Mouse (Mus musculus): ENCODE measurements at regions not wholly inside any gene's neighbourhood (a gene's known extent, or its start where the extent isn't known, plus 50 kb on each side); places are given as distances from the start of the nearest gene placed in this dataset.
A peak's percentile ranks its signal among the peaks of the same experiment; 100 is the strongest.

- ATAC-seq (ENCODE audit: low read depth) = no peak
- no peaks in the 10 kb centered on the region for H3K36me3 ChIP-seq (ENCODE audit: control insufficient read depth, insufficient read depth)
- H3K27ac ChIP-seq (ENCODE audit: low read length) = no peak overlapping the region
- H3K9me3 ChIP-seq (replicated peaks; ENCODE audit: control insufficient read depth, low read length) = no peaks in the 10 kb centered on the region
- peaks cover 7% of the 10 kb centered on the region; the same call in 1 of the 2 replicates for H3K4me1 ChIP-seq (ENCODE audit: control insufficient read depth, low read depth, low read length)
- H3K27me3 ChIP-seq (ENCODE audit: control insufficient read depth, insufficient read depth, low read depth, low read length) = no peaks in the 10 kb centered on the region
- 30% methylated on average over 5 of the region's 5 CpGs for WGBS (ENCODE audit: insufficient replicate concordance)
- H3K4me2 ChIP-seq (ENCODE audit: low read depth, low read length) = no peak overlapping the region
- H3K4me3 ChIP-seq (ENCODE audit: low read depth, low read length) = no peak overlapping the region
- H3K9ac ChIP-seq (ENCODE audit: low read depth, low read length) = no peak overlapping the region
Observed at GRCm38 (mm10) chr15:59712077-59712752, 304.2 kb downstream of the 4933412E24Rik start.

- no peak overlapping the region for H3K27ac ChIP-seq (ENCODE audit: low read length)
- 54% methylated on average over 2 of the region's 2 CpGs for whole genome bisulfite sequencing (ENCODE audit: insufficient replicate concordance)
- ATAC-seq (ENCODE audit: low read depth) = no peak
- H3K9ac ChIP-seq (ENCODE audit: low read depth, low read length) = no peak overlapping the region
- H3K4me2 ChIP-seq (ENCODE audit: low read depth, low read length) = no peak overlapping the region
- no peaks in the 10 kb centered on the region for H3K9me3 ChIP-seq (replicated peaks; ENCODE audit: control insufficient read depth, low read length)
- no peaks in the 10 kb centered on the region for H3K36me3 ChIP-seq (ENCODE audit: control insufficient read depth, insufficient read depth)
- no peak overlapping the region for H3K4me3 ChIP-seq (ENCODE audit: low read depth, low read length)
- H3K27me3 ChIP-seq (ENCODE audit: control insufficient read depth, insufficient read depth, low read depth, low read length) = no peaks in the 10 kb centered on the region
- H3K4me1 ChIP-seq (ENCODE audit: control insufficient read depth, low read depth, low read length) = peaks cover 7% of the 10 kb centered on the region; the same call in 1 of the 2 replicates
Observed at GRCm38 (mm10) chr15:59709925-59710324, 306.5 kb downstream of the 4933412E24Rik start.

GRCm38 (mm10) chr15:59708402-59708801, 308.0 kb downstream of the 4933412E24Rik start:
- H3K9me3 ChIP-seq (replicated peaks; ENCODE audit: control insufficient read depth, low read length) = no peaks in the 10 kb centered on the region
- no peak overlapping the region for H3K27ac ChIP-seq (ENCODE audit: low read length)
- no peak overlapping the region for H3K4me2 ChIP-seq (ENCODE audit: low read depth, low read length)
- no peaks in the 10 kb centered on the region for H3K27me3 ChIP-seq (ENCODE audit: control insufficient read depth, insufficient read depth, low read depth, low read length)
- no peak overlapping the region for H3K4me3 ChIP-seq (ENCODE audit: low read depth, low read length)
- H3K9ac ChIP-seq (ENCODE audit: low read depth, low read length) = no peak overlapping the region
- peaks cover 4% of the 10 kb centered on the region; the same call in 1 of the 2 replicates for H3K4me1 ChIP-seq (ENCODE audit: control insufficient read depth, low read depth, low read length)
- H3K36me3 ChIP-seq (ENCODE audit: control insufficient read depth, insufficient read depth) = no peaks in the 10 kb centered on the region
- peak; percentile 74 for ATAC-seq (ENCODE audit: low read depth)

- peak; percentile 75 for ATAC-seq (ENCODE audit: low read depth)
Observed at GRCm38 (mm10) chr15:59707081-59707480, 309.3 kb downstream of the 4933412E24Rik start.

More at GRCm38 (mm10) chr15:59707081-59707480, 309.3 kb downstream of the 4933412E24Rik start:
- no peak overlapping the region for H3K4me3 ChIP-seq (ENCODE audit: low read depth, low read length)
- no peak overlapping the region for H3K4me2 ChIP-seq (ENCODE audit: low read depth, low read length)
- no peaks in the 10 kb centered on the region for H3K27me3 ChIP-seq (ENCODE audit: control insufficient read depth, insufficient read depth, low read depth, low read length)
- peak overlapping the region; percentile 87 for H3K27ac ChIP-seq (ENCODE audit: low read length)
- no peak overlapping the region for H3K9ac ChIP-seq (ENCODE audit: low read depth, low read length)
- no peaks in the 10 kb centered on the region for H3K36me3 ChIP-seq (ENCODE audit: control insufficient read depth, insufficient read depth)
- H3K4me1 ChIP-seq (ENCODE audit: control insufficient read depth, low read depth, low read length) = peaks cover 4% of the 10 kb centered on the region; the same call in 1 of the 2 replicates
- 55% methylated on average over 8 of the region's 8 CpGs for WGBS (ENCODE audit: insufficient replicate concordance)
- H3K9me3 ChIP-seq (replicated peaks; ENCODE audit: control insufficient read depth, low read length) = no peaks in the 10 kb centered on the region
